Mouse (Mus musculus) heart, postnatal 0 days (tissue): ENCODE data around the gene Ric1. TPM values are rescaled to one million over a fixed set of nuclear protein-coding genes. Genes with fewer than 3 reads are reported as not detected.

ENCODE experiments used
- ATAC-seq: fragments of 200-750 bp; cut with Nextera tagmentation; 2 replicates; pipeline ENCODE4 v1.8.0; 2017; ENCODE audit warnings: low read depth, moderate number of reproducible peaks, moderate library complexity; ENCODE audit not compliant: insufficient read depth
- DNase-seq: peaks from one replicate; pipeline ENCODE4 v3.0.0-alpha.2; 2016; ENCODE audit warnings: low spot score
- H3K27ac ChIP-seq: fragments of 300-500 bp; sonication (generic); 2 replicates; pipeline ENCODE4 v1.5.1; 2014; ENCODE audit warnings: low read depth, mild to moderate bottlenecking
- H3K27me3 ChIP-seq: fragments of 300-500 bp; sonication (generic); 2 replicates; pipeline ENCODE4 v1.6.1; 2014; ENCODE audit warnings: low read length, mixed read lengths; ENCODE audit not compliant: control insufficient read depth, insufficient read depth
- H3K36me3 ChIP-seq: fragments of 300-500 bp; sonication (generic); replicated peaks from 2 replicates; pipeline ENCODE4 v1.6.1; 2014; ENCODE audit warnings: low read length, mixed read lengths; ENCODE audit not compliant: control insufficient read depth, insufficient read depth
- H3K4me1 ChIP-seq: fragments of 300-500 bp; sonication (generic); 2 replicates; pipeline ENCODE4 v1.6.1; 2014; ENCODE audit warnings: antibody characterized with exemption; ENCODE audit not compliant: control insufficient read depth, insufficient read depth
- H3K4me2 ChIP-seq: fragments of 300-500 bp; sonication (generic); 2 replicates; pipeline ENCODE4 v1.6.1; 2014; ENCODE audit warnings: low read depth, mild to moderate bottlenecking, low read length, moderate library complexity
- H3K4me3 ChIP-seq: fragments of 300-500 bp; sonication (generic); 2 replicates; pipeline ENCODE4 v1.5.1; 2014; ENCODE audit warnings: low read depth, low read length
- H3K9ac ChIP-seq: fragments of 300-500 bp; sonication (generic); replicated peaks from 2 replicates; pipeline ENCODE4 v1.6.1; 2014; ENCODE audit warnings: low read depth, low read length, mixed read lengths
- H3K9me3 ChIP-seq: fragments of 300-500 bp; sonication (generic); replicated peaks from 2 replicates; pipeline ENCODE4 v1.6.1; 2016; ENCODE audit warnings: low read length; ENCODE audit not compliant: control insufficient read depth
- CTCF ChIP-seq: IDR thresholded peaks from 2 replicates; pipeline ENCODE4 v1.5.1; 2016; ENCODE audit warnings: antibody characterized with exemption, control low read depth, low read depth
- EP300 ChIP-seq: IDR thresholded peaks from 2 replicates; pipeline ENCODE4 v1.6.1; 2016; ENCODE audit warnings: antibody characterized with exemption, low read depth
- WGBS: fragments of 180-500 bp; shearing (Covaris S2); extraction: QIAGEN DNeasy Blood & Tissue Kit; methylation state at CpG from one replicate; pipeline ENCODE4 v1.1.7; 2014; 5-methylcytosine and 5-hydroxymethylcytosine counted together
- polyA plus RNA-seq: library from polyadenylated mRNA; unstranded; fragments of >200 nt; fragmentation: Nextera tagmentation; extraction: Ambion mirVana; gene quantifications from 2 replicates; pipeline ENCODE4 v1.2.1, GENCODE M21; 2015
- total RNA-seq: library from RNA; depleted of rRNA; stranded (reverse); fragments of >200 nt; gene quantifications from 2 replicates; pipeline ENCODE4 v1.2.3, GENCODE M21; 2014; ENCODE audit warnings: low replicate concordance

Gene Ric1
- total and polyA plus RNA-seq, 2 experiments from 2014 or later, result 6.0 to 29.9 TPM

DNA sequence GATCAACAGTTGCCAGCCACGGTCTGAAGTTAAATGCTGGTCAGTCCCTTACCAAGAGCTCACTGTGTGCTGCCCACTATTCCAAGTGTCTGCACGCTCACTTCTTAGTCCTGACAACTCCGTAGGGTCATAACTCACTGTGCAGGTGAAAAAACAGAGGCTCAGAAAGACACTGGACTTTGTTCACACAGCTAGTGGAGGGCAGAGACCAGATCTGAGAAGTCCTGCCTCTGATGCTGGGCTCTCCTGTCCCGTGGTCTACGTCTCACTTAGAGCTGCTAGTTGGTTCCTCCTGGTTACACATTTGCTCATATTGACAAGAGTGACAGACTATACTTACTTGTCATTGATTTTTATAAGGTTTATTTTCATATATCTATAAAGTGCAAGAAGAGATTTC lies 76.9 kb downstream of the Ric1 start:
- Histone ChIP-seq H3K4me1 (no peaks in the 10 kb centered on the region), H3K4me2 (no peak overlapping the region), H3K27ac (no peak overlapping the region), H3K36me3 (peaks cover 80% of the 10 kb centered on the region), H3K4me3 (no peak overlapping the region), H3K9me3 (no peaks in the 10 kb centered on the region), H3K9ac (no peak overlapping the region; the same call in 1 of the 2 replicates), H3K27me3 (no peaks in the 10 kb centered on the region)
- ATAC-seq (no peak), DNase-seq (no peak)
- TF ChIP-seq CTCF (no peak), EP300 (no peak)
- WGBS, result 94% methylated on average over 5 of the region's 5 CpGs

DNA sequence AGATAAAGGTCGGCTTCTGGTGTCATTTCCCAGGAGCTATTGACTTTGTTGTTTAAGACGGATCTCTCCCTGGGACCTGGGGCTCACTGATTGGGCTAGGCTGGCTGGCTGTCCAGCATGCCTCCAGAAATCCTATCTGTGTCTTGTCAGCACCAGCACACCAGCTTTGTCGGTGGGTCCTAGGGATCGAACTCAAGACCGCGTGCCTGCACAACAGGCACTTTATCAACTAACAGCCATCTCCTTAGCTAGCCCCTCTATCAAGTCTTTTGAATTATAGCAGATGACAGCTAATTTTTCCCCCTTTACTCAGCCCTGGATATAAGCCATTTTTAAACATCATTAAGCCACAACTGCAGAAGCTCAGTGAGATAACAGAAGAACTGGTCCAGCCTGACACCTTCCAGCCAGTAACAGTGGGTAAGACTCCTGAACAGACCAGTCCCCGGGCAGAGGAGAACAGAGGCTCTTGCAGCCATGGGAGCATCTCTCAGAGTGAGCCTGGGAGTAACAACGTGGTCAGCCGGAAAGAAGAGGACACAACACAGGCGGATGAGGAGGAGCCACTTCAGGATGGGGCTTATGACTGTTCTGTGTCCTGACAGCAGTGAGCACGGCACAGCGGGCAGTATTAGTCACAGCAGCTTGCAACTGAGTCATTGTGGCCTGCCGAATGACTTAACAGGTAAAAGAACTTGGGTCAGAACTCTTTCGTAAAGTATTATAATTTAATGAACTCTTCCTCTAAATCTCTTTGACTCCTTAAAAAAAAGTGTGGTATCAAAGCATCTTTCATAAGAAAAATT lies 81.7 kb downstream of the Ric1 start:
- 81% methylated on average over 14 of the region's 14 CpGs for WGBS

DNA sequence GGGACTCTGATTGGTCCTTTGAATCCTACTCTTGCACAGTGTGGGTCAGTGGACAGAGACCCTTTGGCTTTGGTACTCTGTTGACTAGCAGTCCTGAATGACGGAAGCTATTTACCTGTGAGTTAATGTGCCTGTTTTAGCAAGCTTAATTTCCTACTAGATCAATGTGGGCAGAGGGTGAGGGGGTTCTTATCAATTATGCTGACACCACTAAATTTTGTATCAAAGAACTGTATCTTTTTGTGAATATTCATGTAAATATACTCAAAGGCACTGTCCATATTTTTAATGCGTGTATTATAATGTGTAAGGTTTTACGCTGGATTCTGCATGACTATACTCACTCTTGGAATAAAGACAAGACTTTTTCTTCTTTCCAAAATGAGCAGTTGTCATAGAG lies 82.6 kb downstream of the Ric1 start:
- DNase-seq, result no peak
- Histone ChIP-seq H3K36me3 (peaks cover 35% of the 10 kb centered on the region), H3K27me3 (no peaks in the 10 kb centered on the region), H3K4me2 (no peak overlapping the region), H3K27ac (no peak overlapping the region), H3K4me1 (no peaks in the 10 kb centered on the region), H3K4me3 (no peak overlapping the region), H3K9me3 (no peaks in the 10 kb centered on the region), H3K9ac (no peak overlapping the region)
- no peak for TF ChIP-seq CTCF
- no peak for TF ChIP-seq EP300
- ATAC-seq, result no peak
- 96% methylated on average over 3 of the region's 3 CpGs for WGBS

More for the DNA sequence above, 81.7 kb downstream of the Ric1 start:
- no peak overlapping the region for H3K4me3 ChIP-seq
- no peak overlapping the region for H3K9ac ChIP-seq
- ATAC-seq (no peak), DNase-seq (no peak)
- TF ChIP-seq CTCF, result no peak
- TF ChIP-seq EP300, result no peak
- H3K4me1 ChIP-seq, result no peaks in the 10 kb centered on the region
- H3K27me3 ChIP-seq, result no peaks in the 10 kb centered on the region
- H3K9me3 ChIP-seq, result no peaks in the 10 kb centered on the region
- H3K4me2 ChIP-seq, result no peak overlapping the region
- H3K36me3 ChIP-seq, result peaks cover 44% of the 10 kb centered on the region
- H3K27ac ChIP-seq, result no peak overlapping the region

DNA sequence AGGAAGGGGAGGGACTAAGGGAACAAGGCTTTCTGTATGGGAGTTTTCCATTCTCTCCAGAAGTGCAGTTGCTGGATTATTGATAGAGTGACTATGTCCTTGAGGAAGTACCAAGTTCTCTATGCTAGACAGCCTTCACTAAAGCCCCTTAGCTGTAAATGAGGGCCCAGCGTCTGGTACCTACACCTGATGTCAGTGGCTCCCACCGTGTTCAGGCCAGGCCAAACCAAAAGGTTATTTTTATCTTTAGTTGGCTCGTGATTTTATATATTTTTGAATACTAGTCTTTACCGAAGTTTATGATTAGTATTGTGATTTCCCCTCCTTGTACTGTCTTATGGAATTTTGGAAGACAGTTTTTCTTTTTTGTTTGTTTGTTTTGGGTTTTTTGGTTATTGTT lies 85.4 kb downstream of the Ric1 start:
- Histone ChIP-seq H3K27me3 (0 out of 2 replicates have a peak, but pooled peaks cover 3% of the 10 kb centered on the region), H3K9me3 (no peaks in the 10 kb centered on the region), H3K9ac (no peak overlapping the region), H3K4me1 (peaks cover 7% of the 10 kb centered on the region; the same call in 1 of the 2 replicates), H3K27ac (no peak overlapping the region), H3K4me3 (no peak overlapping the region), H3K4me2 (no peak overlapping the region), H3K36me3 (peaks cover 29% of the 10 kb centered on the region)
- WGBS, result 89% methylated on average over 4 of the region's 4 CpGs
- ATAC-seq, result no peak
- TF ChIP-seq CTCF (no peak), EP300 (no peak)
- no peak for DNase-seq

DNA sequence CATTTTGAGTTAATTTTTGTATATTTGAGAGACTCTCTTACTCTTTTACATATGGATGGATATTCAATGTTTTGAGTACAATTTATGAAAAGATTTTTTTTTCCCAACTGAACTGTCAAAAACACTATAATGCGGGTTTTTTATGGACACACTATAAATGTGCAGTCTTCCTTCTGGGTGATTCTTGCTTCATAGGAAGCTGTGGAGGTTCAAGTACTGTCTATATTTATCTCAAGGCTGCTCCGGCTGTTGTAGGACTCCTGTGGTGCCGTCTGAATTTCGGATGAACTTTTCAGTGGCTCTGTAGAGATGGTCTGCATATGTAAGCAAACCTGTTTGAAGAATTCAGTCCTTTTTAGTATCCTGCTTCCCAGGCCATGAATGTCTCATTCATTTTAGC lies 86.1 kb downstream of the Ric1 start:
- WGBS, result 77% methylated on average over 4 of the region's 4 CpGs
- H3K9ac ChIP-seq, result no peak overlapping the region
- no peak overlapping the region for H3K4me2 ChIP-seq
- H3K36me3 ChIP-seq, result peaks cover 30% of the 10 kb centered on the region
- H3K27ac ChIP-seq, result no peak overlapping the region
- peaks cover 9% of the 10 kb centered on the region; the same call in 1 of the 2 replicates for H3K27me3 ChIP-seq
- H3K4me3 ChIP-seq, result no peak overlapping the region
- DNase-seq (no peak), ATAC-seq (no peak)
- TF ChIP-seq CTCF (no peak), EP300 (no peak)
- no peaks in the 10 kb centered on the region for H3K9me3 ChIP-seq
- peaks cover 7% of the 10 kb centered on the region; the same call in 1 of the 2 replicates for H3K4me1 ChIP-seq
